Mouse (Mus musculus): ENCODE data around the gene Rrp8.

The Rrp8 gene

GRCm38 (mm10) chr7:105703816-105704215, 33.4 kb downstream of the Rrp8 start:
- DNase-seq (ENCODE audit: low spot score in 2 of 2) = no peak

GRCm38 (mm10) chr7:105703184-105703583, 34.0 kb downstream of the Rrp8 start:
- DNase-seq (ENCODE audit: low spot score in 2 of 2) = no peak

GRCm38 (mm10) chr7:105690875-105691274, 46.3 kb downstream of the Rrp8 start:
- DNase-seq (ENCODE audit: low spot score in 2 of 2) = no peak

GRCm38 (mm10) chr7:105685541-105686197, 51.5 kb downstream of the Rrp8 start:
- no peak for DNase-seq (ENCODE audit: low spot score in 2 of 2)
